Mouse (Mus musculus) cortical plate, adult 2 months (tissue): ENCODE results near the gene Stum.

Source experiments
- CTCF ChIP-seq: fragments of 200-500 bp; IDR thresholded peaks from 2 replicates; pipeline ENCODE4 v1.5.1; 2011; ENCODE audit warnings: mild to moderate bottlenecking, control low read depth, low read length; ENCODE audit not compliant: insufficient read depth; ENCODE audit errors: extremely low read depth
- POLR2A ChIP-seq: fragments of 200-500 bp; IDR thresholded peaks from 2 replicates; pipeline ENCODE4 v1.6.1; 2011; ENCODE audit warnings: mild to moderate bottlenecking, low read length, control low read depth; ENCODE audit not compliant: insufficient read depth; ENCODE audit errors: extremely low read depth

- TF ChIP-seq CTCF = no peak
- TF ChIP-seq POLR2A = no peak
Measured at GRCm38 (mm10) chr1:180406336-180407035, 76.8 kb downstream of the Stum start.
